Mouse (Mus musculus): Measurements from ENCODE around the gene Tmem117. TPM values are rescaled to one million over a fixed set of nuclear protein-coding genes. Genes with fewer than 3 reads are reported as not detected.

Tmem117 gene
- polyA plus RNA-seq, 1 experiment, result 1.3 TPM

DNA sequence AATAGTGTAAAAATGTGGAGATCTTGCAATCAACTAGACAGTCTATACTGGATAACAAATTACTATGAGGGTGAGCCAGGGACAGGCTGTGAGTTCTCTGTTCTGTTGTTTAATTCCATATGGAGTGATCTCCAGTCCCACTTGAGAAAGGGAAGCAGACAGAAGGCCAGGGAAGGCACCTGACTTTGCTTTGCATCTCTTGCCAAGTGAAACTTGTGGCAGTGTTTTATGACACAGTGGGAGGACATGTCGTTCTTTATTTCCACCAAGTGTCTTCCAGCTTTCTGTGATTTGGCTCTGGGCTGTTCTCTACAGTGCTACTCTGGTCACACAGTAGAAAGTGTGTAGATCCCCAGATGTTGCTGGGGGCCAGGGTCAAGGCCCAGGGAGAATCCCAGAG lies 152.5 kb downstream of the Tmem117 start:
- no peak for TF ChIP-seq POLR2A (IDR thresholded peaks at IDR 0.05; ENCODE audit: borderline replicate concordance, extremely low read depth, low read depth, low read length)
- TF ChIP-seq CTCF (IDR thresholded peaks at IDR 0.05; ENCODE audit: insufficient read depth, low read length), result no peak
- 67% methylated on average over 1 of the region's 1 CpGs for WGBS
- H3K4me1 ChIP-seq (ENCODE audit: control insufficient read depth, insufficient read depth, low read length), result no peaks in the 10 kb centered on the region
- no peak overlapping the region for H3K4me3 ChIP-seq (replicated peaks; ENCODE audit: extremely low read depth, low read depth, low read length)
- DNase-seq, result no peak

DNA sequence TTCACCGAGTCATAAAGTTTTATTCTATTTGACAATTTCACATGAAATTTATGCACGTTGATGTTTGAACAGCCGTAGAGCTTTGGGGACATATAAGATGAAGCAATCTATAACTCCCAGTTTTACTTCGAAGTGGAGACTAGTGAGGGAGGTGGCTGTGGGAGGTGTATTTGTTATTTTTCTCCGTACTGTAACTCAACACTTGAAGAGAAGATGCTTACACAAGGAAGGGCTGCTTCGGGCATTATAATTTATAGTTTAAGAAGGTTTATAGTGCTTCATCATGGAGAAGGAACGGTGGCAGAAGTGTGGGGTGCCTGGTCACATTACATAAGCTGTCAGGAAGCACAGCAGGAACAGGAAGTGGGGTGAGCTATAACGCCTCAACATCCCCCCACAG lies 164.4 kb downstream of the Tmem117 start:
- Histone ChIP-seq H3K4me3 (replicated peaks; ENCODE audit: extremely low read depth, low read depth, low read length) (no peak overlapping the region), H3K4me1 (ENCODE audit: control insufficient read depth, insufficient read depth, low read length) (no peaks in the 10 kb centered on the region)
- no peak for DNase-seq
- TF ChIP-seq CTCF (IDR thresholded peaks at IDR 0.05; ENCODE audit: insufficient read depth, low read length) (no peak), POLR2A (IDR thresholded peaks at IDR 0.05; ENCODE audit: borderline replicate concordance, extremely low read depth, low read depth, low read length) (no peak)
- 80% methylated on average over 8 of the region's 8 CpGs for WGBS

DNA sequence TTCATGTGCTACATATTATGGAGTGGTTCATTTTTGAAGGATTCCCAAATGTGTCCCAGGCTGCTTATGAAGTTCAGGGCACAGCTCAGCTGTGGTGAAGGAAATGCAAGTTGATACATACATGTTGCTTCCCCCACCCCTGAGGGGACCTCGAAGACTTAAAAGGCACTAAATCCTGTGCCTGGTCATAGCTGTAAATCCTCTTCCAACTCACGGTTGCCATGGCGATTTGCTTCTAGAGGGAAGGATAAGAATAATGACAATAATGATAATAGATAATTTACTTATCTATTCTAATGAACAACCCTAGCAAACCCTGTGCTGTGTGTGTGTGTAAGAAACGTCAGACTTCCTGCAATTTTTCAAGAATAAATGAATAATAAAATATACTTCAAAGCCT lies 166.5 kb downstream of the Tmem117 start:
- 65% methylated on average over 4 of the region's 4 CpGs for WGBS
- Histone ChIP-seq H3K4me3 (replicated peaks; ENCODE audit: extremely low read depth, low read depth, low read length) (no peak overlapping the region), H3K4me1 (ENCODE audit: control insufficient read depth, insufficient read depth, low read length) (no peaks in the 10 kb centered on the region)
- DNase-seq, result no peak
- TF ChIP-seq CTCF (IDR thresholded peaks at IDR 0.05; ENCODE audit: insufficient read depth, low read length) (no peak), POLR2A (IDR thresholded peaks at IDR 0.05; ENCODE audit: borderline replicate concordance, extremely low read depth, low read depth, low read length) (no peak)

DNA sequence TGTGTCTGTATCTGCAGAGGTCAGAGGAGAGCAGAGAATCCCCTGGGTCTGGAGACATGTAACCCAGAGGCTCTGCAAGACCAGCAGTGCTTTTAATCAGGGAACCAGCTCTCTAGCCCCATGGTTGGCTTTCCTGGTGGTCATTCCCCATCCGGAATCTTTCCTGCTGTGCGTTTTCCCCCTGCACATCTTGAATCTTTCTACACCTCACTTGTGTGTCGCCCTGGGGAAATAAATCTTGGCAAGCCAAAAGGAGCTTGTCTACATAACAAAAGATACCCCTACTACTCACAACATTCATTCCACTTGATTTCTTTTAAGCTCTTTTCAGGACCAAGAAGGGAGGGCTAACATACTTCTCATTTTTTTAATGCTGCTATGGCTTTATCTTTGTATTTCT lies 169.2 kb downstream of the Tmem117 start:
- H3K4me1 ChIP-seq (ENCODE audit: control insufficient read depth, insufficient read depth, low read length), result no peaks in the 10 kb centered on the region
- no peak for DNase-seq
- WGBS, result 47% methylated on average over 3 of the region's 3 CpGs
- H3K4me3 ChIP-seq (replicated peaks; ENCODE audit: extremely low read depth, low read depth, low read length), result no peak overlapping the region
- TF ChIP-seq POLR2A (IDR thresholded peaks at IDR 0.05; ENCODE audit: borderline replicate concordance, extremely low read depth, low read depth, low read length) (no peak), CTCF (IDR thresholded peaks at IDR 0.05; ENCODE audit: insufficient read depth, low read length) (no peak)

DNA sequence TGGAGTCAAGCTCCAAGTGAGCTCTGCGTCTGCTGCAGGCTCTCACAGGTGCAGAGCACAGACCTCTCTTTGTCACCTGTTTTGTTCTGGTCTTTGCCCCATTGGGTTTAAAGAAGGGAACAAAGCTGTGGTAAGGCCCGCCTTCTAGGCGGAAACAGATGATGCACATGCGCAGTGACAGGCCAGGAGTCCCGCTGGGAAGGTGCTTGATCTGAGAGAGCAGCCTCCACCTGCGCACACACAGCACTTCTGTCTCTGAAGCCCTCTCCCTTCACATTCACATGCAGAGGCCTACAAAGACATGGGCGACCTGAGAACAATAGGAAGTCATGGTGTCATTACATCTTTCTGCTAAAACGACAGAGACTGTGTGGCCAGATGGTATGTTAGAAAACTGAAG lies 172.4 kb downstream of the Tmem117 start:
- 76% methylated on average over 8 of the region's 8 CpGs for WGBS
- DNase-seq, result no peak
- Histone ChIP-seq H3K4me3 (replicated peaks; ENCODE audit: extremely low read depth, low read depth, low read length) (no peak overlapping the region), H3K4me1 (ENCODE audit: control insufficient read depth, insufficient read depth, low read length) (no peaks in the 10 kb centered on the region)
- TF ChIP-seq CTCF (IDR thresholded peaks at IDR 0.05; ENCODE audit: insufficient read depth, low read length) (no peak), POLR2A (IDR thresholded peaks at IDR 0.05; ENCODE audit: borderline replicate concordance, extremely low read depth, low read depth, low read length) (no peak)

DNA sequence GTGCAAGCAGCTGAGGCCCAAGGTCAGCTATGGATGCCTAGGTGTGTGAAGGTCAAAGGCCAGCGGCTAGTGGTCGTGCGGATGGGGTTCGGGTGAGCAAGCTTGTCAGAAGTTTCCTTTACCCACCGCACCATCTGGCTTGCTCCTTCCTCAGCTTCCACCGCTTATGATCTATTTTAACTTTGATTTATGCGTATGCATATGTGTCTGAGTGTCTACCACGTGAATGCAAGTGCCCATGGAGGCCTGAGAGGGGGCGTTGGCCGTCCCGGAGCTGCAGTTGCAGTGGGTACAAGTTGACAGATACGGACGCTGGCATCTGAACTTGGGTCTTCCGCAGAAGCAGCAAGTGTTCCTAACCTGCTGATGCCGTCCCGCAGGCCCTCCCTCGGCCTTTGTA lies 173.8 kb downstream of the Tmem117 start:
- H3K4me3 ChIP-seq (replicated peaks; ENCODE audit: extremely low read depth, low read depth, low read length), result no peak overlapping the region
- H3K4me1 ChIP-seq (ENCODE audit: control insufficient read depth, insufficient read depth, low read length), result no peaks in the 10 kb centered on the region
- TF ChIP-seq POLR2A (IDR thresholded peaks at IDR 0.05; ENCODE audit: borderline replicate concordance, extremely low read depth, low read depth, low read length) (no peak), CTCF (IDR thresholded peaks at IDR 0.05; ENCODE audit: insufficient read depth, low read length) (no peak)
- DNase-seq, result no peak
- WGBS, result 72% methylated on average over 17 of the region's 17 CpGs

DNA sequence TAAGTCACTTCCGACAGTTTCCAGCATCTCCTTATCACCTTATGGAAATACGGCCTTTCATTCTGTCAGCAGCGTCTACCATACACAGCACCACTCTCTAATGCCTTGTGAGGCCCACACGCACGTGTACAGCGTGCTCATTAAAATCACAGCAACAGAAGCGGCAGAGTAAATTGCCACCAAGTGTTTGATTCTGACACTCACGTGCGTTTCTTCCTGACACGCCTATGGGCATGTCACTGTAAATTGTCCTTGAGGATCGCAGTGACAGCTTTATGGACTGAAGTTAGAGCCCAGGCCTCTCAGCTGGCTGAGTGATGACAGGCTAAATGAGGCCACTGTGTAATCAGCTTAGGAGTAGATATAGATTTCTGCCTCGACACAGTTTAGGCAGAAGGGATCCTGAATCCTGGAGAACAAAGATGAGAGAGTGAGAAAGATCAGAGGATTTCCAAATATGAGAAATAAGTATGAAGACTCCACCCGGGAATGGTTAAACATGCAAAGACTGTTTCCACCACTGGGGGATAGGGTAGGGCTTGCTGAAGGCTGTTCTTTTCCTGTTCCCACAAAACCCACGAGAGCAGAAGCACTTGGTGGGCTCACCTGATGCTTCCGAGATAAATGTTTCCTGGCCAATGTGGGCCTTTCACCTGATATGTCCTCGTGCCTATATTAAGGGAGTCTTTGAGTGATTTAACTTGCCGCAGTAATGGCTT lies 174.8 kb downstream of the Tmem117 start:
- TF ChIP-seq POLR2A (IDR thresholded peaks at IDR 0.05; ENCODE audit: borderline replicate concordance, extremely low read depth, low read depth, low read length) (no peak), CTCF (IDR thresholded peaks at IDR 0.05; ENCODE audit: insufficient read depth, low read length) (no peak)
- Histone ChIP-seq H3K4me1 (ENCODE audit: control insufficient read depth, insufficient read depth, low read length) (no peaks in the 10 kb centered on the region), H3K4me3 (replicated peaks; ENCODE audit: extremely low read depth, low read depth, low read length) (no peak overlapping the region)
- 38% methylated on average over 17 of the region's 17 CpGs for WGBS
- DNase-seq, result no peak

GRCm38 (mm10) chr15:94806005-94806404 lies 177.0 kb downstream of the Tmem117 start:
- H3K4me3 ChIP-seq (replicated peaks; ENCODE audit: extremely low read depth, low read depth, low read length), result no peak overlapping the region
- no peaks in the 10 kb centered on the region for H3K4me1 ChIP-seq (ENCODE audit: control insufficient read depth, insufficient read depth, low read length)
- no peak for TF ChIP-seq POLR2A (IDR thresholded peaks at IDR 0.05; ENCODE audit: borderline replicate concordance, extremely low read depth, low read depth, low read length)
- 78% methylated on average over 3 of the region's 3 CpGs for WGBS
- DNase-seq, result no peak

GRCm38 (mm10) chr15:94811550-94811949 lies 182.5 kb downstream of the Tmem117 start:
- no peak for DNase-seq
- 73% methylated on average over 5 of the region's 5 CpGs for WGBS

More at GRCm38 (mm10) chr15:94811550-94811949, 182.5 kb downstream of the Tmem117 start:
- no peak for TF ChIP-seq CTCF (IDR thresholded peaks at IDR 0.05; ENCODE audit: insufficient read depth, low read length)
- no peak for TF ChIP-seq POLR2A (IDR thresholded peaks at IDR 0.05; ENCODE audit: borderline replicate concordance, extremely low read depth, low read depth, low read length)
- Histone ChIP-seq H3K4me3 (replicated peaks; ENCODE audit: extremely low read depth, low read depth, low read length) (no peak overlapping the region), H3K4me1 (ENCODE audit: control insufficient read depth, insufficient read depth, low read length) (no peaks in the 10 kb centered on the region)
